Comparison of ENCODE assay signal across 16 mouse cellular contexts in the genomic region with DNA sequence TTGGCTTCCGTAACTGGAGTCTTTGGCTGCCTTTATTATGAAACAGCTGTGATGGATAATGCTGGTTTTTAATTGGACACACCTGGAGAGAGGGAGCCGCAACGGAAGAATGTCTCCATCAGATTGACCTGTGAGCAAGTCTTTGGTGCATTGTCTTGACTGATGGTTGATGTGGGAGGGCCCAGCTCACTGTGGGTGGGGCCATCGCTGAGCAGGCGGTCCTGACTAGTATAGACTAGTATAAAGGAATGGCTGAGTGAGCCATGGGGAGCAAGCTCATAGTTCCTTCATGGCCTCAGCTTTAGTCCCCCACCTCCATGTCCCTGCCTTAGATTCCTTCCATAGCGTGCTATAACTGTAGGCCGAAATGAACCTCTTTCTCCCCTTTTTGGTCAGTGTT. TPM values are rescaled to one million over a fixed set of nuclear protein-coding genes. Genes with fewer than 3 reads are reported as not detected.
"Had no signal": no experiment of that assay in that cellular context is flagged by ENCODE, and none has a peak within 500 bp of the region (broad histone marks: within the 10 kb centered on the region; RNA-seq: fewer than 3 reads in every experiment).

No protein-coding gene starts in this region.

- H3K27me3 ChIP-seq: liver, embryonic 13.5 days; midbrain, embryonic 12.5 days; midbrain, embryonic 15.5 days had no signal

- H3K4me2 ChIP-seq: liver, embryonic 13.5 days; lung, embryonic 14.5 days; midbrain, embryonic 12.5 days; midbrain, embryonic 15.5 days had no signal

- H3K9me3 ChIP-seq: liver, embryonic 13.5 days; midbrain, embryonic 12.5 days; midbrain, embryonic 15.5 days had no signal

- H3K4me3 ChIP-seq: layer of hippocampus, adult 2 months; liver, embryonic 13.5 days; midbrain, embryonic 12.5 days; midbrain, embryonic 15.5 days had no signal

- H3K36me3 ChIP-seq: liver, embryonic 13.5 days; midbrain, embryonic 12.5 days; midbrain, embryonic 15.5 days had no signal

- ATAC-seq: lung, postnatal 0 days; midbrain, embryonic 15.5 days had no signal

- DNase-seq: kidney, adult 2 months; kidney, postnatal 25 days; layer of hippocampus, adult 9-11 months; liver, embryonic 13.5 days; lung, embryonic 14.5 days; thymus, postnatal 25 days had no signal

- H3K9ac ChIP-seq: liver, embryonic 13.5 days; lung, embryonic 14.5 days; midbrain, embryonic 12.5 days; midbrain, embryonic 15.5 days had no signal

- H3K4me1 ChIP-seq: liver, embryonic 13.5 days; midbrain, embryonic 15.5 days had no signal

- H3K27ac ChIP-seq: kidney, postnatal 0 days; liver, embryonic 13.5 days; macrophage; midbrain, embryonic 12.5 days; midbrain, embryonic 15.5 days; stomach, postnatal 0 days had no signal

RNA-seq across cellular contexts. Expression of gene Tmem117, which starts 58.1 kb away (rescaled TPM):
- total RNA-seq: megakaryocyte, adult 5-6 weeks had no signal
- polyA plus RNA-seq: liver, adult 2 months; spleen, adult 2 months had no signal
